Mouse (Mus musculus) c-Kit-positive CD71-negative TER-119-negative erythroid progenitor cells, embryonic 14.5 days (primary cell): ENCODE measurements around the gene Iqsec1.

Experiments used
- DNase-seq: peaks from one replicate; pipeline ENCODE4 v3.0.0-alpha.2; 2013; ENCODE audit warnings: low read depth

Iqsec1 gene

DNA sequence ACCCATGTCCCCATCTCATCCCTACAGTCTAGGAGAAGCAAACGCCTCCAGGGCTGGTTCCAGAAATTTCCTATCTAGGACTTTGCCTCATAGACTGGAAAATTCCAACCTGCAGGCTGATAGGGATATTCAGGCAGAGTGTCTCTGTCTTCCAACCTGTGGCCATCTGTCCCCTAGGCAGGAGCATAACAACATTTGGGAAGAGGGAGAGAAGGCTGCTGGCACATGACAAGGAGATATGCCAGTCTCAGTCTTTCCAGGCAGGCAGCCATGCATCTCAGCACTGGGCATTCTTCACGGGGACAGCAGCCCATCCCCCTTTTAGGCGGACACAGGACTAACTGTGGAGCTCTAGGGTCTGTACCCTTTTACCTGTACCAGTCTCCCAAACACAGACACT is 176.4 kb downstream of the Iqsec1 start:
- DNase-seq = no peak

- no peak for DNase-seq
Measured at GRCm38 (mm10) chr6:90810576-90810975, 177.9 kb downstream of the Iqsec1 start.

GRCm38 (mm10) chr6:90809960-90810362 is 178.5 kb downstream of the Iqsec1 start:
- no peak for DNase-seq

DNA sequence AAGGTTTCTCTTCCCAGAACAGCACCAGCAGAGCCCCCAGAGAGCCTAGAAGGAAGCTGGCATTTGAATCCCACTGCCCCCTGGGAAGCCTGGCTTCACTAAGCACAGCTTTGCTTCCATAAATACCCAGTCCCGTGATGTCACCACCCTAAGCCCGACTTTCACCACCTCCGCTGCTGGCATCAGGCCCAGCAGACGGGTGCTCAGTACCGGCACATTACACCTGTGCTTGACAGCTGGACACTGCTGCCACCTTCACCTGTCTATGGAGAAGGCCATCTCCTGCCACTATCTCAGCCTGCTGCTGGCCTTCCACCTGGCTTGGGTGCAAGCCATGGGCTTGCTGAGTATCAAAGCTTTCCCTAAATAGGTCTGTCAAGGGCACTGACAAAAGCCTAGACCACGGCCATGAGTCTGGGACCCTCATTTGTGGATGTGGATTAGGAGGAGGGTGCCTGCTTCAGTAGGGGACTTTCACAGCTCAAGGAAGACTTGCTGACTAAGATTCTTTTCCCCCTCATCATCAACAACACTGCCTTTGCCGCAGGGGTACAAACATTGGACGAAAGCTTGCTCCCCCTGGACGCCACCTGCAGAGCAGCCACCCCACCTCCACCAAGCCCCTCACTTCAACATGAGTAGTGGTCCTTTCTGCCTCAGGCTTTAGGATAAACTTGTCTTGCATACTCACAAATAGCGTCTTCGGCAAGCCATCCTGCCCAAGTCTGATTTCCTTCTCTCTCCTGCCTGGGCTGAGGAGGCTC is 179.2 kb downstream of the Iqsec1 start:
- DNase-seq = no peak

GRCm38 (mm10) chr6:90808544-90808943 is 179.9 kb downstream of the Iqsec1 start:
- no peak for DNase-seq

GRCm38 (mm10) chr6:90808134-90808533 is 180.4 kb downstream of the Iqsec1 start:
- DNase-seq = no peak

DNA sequence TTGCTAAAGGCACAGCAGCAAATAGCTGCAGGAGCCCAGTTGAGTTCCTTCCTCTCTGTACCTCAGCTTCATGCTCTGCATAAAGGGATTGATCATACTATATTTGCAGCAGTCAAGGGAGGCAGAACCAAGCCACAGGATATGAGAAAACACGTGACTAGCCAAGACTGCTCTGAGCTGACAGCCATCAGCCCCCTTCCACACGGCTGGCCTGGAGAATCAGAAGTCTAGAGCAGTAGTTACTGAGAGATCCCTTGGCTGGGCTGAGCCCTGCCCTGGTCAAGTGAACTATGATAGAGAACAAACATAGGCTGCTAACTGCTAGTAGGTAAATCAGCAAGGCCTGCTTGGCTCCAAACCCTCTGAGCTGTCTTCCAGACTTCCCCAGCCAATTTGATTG is 180.9 kb downstream of the Iqsec1 start:
- DNase-seq = no peak

DNA sequence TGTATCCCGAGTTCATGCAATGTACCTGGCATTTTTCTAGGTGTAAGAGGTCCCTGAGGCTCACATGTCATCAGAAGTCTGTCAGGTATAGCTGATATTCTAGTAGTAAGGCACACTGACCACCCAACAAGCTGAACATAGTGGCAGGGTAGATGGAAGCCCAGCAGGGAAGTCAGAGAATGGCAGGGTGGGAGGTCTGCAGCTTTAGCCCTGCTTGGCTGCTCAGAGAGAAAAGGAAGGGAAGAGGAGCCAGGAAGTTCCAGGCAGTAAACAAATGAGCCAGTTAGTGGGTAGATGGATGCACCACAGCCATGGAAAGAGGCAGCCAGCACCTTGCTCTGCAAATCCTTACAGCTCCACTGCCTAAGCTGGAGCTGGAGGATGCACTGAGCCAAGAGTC is 181.7 kb downstream of the Iqsec1 start:
- no peak for DNase-seq

- DNase-seq = no peak
Measured at GRCm38 (mm10) chr6:90805101-90805500, 183.4 kb downstream of the Iqsec1 start.

GRCm38 (mm10) chr6:90804646-90805045 is 183.8 kb downstream of the Iqsec1 start:
- no peak for DNase-seq

- DNase-seq = no peak
Measured at GRCm38 (mm10) chr6:90802604-90803003, 185.9 kb downstream of the Iqsec1 start.

DNA sequence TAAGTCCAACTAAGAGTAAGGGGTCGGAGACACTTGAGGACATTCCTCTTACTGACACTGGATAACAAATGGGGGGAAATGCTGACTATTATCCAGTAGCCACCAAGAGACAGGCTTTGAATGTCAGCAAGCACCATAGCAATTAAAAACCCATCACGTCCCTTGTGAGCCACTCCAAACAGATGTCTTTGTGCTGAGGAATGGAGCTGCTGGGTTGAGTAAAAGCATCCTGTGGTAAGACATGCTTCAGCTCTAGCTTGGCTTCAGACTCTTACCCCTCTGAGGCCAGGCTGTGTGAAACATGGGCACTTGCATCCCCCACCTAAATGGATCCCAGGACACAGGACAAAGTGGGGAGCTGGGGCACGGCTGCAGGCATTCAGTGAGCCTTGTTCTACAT is 186.4 kb downstream of the Iqsec1 start:
- DNase-seq = no peak

GRCm38 (mm10) chr6:90800825-90801224 is 187.7 kb downstream of the Iqsec1 start:
- DNase-seq = no peak

DNA sequence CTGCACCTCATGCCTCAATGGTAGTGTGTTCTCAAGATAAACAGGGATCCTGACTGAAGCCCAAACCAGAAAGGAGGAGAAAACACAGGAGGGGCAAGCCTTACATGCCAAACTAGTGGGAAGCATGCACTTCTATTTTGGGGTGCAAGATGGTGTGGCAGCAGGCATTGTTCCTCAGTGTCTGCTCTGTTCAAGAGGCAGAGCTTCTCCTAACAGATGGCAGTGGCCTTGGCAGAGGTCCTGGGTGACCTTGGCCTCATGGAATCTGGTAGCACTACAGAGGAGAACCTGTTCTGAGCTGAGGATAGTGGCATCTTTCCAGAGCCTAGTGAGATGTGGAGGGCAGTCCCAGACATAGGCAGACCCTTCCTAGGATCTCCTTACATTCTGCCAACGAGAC is 189.4 kb downstream of the Iqsec1 start:
- DNase-seq = no peak

GRCm38 (mm10) chr6:90798201-90798600 is 190.3 kb downstream of the Iqsec1 start:
- no peak for DNase-seq

DNA sequence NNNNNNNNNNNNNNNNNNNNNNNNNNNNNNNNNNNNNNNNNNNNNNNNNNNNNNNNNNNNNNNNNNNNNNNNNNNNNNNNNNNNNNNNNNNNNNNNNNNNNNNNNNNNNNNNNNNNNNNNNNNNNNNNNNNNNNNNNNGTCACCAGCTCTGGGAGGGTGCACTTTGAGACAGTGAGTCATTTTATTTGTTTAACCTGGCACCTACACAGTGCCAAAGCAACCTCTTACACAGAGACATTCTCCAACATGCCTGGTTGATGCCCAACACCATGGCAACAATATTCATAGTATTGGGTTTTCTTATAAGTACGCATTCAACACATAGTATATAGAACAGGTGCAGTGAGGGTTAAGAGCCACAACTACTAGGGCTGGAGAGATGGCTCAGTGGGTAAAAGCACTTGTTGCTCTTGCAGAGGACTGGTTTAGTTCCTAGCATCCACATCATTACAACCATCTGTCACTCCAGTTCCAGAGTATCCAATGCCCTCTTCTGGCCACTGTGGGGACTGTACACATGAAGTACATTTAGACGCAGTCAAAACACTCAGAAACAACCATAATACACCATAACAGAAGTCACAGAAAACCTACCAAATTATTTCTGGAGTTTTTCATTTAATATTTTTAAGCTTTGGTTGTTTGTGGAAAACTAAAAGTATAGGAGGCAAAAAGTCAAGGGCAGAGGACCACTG is 191.4 kb downstream of the Iqsec1 start:
- no peak for DNase-seq

DNA sequence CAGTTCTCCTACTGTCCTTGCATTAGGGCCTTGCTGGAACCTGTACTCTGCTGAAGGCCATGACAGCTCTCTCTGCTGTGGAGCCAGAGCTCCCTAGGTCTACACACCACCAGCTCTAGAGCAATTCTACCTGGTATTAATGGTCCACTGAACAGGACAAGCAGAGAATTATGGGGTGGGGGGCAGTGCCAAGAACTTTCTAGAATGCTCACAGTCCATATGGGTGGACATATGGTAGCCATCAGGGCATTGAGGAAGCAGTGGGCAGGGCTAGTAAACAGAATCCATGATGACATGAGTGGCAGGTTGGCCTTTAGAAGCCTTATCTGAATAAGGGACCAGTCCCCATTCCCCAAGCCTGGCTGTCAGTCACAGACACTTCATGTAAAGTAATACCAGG is 197.6 kb downstream of the Iqsec1 start:
- no peak for DNase-seq

- no peak for DNase-seq
Measured at GRCm38 (mm10) chr6:90789520-90789919, 199.0 kb downstream of the Iqsec1 start.

- DNase-seq = no peak
Measured at GRCm38 (mm10) chr6:90787587-90787986, 200.9 kb downstream of the Iqsec1 start.

DNA sequence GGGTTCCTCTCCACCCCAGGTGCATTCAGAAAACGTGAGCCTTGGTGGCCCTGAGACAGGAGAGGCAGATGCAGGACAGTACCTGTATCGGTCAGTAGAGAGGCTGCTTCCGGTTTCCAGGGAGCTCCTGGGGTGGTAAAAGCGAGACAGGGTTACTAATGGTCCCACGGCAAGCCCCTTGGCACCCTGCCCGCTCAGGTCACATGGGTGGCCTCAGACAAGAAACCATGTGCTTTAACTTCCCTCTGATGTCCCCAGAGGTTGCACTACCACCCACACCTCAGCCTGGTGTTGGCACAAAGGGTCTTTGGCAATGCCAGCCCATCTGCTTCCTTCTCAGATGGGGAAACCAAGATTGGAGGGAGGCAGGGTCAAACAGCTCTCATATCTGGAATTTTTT is 201.4 kb downstream of the Iqsec1 start:
- DNase-seq = no peak

DNA sequence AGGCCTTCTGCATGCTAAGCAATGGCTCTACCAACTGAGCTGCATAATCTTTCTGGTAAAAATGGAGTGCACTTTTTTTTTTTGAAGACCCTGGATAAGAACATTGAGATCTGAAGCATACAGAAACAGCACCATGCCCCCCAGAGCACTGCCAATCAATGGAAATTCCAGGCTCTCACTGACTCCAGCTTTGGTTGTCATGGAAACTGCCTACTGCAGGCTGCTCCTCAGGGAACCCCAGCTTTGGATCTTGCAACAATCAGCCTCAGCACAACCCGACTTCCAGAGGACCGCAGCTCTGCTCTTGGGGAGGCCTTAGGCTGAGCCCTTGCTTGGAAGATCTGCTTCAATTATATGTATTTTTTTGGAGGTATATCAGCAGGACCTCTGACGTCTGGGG is 201.9 kb downstream of the Iqsec1 start:
- no peak for DNase-seq

DNA sequence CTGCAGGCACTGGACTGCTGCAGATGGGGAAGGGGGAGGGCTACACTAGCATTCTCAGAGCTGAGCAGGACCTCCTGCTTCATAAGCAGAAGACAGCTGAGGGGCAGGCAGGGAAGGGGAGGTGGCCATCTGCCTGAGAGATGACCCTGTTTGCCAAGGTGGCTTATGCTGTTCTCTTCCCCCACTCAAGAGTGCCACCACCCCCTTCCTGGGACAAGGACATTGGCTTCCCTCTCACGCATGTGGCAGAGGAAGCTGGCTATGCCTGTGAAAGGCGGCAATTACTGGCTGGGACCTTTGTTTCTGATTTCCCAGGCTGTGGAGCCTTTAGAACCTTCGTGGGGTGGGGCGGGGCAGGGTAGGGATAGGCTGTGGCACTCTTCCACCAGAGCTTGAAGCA is 204.5 kb downstream of the Iqsec1 start:
- no peak for DNase-seq

DNA sequence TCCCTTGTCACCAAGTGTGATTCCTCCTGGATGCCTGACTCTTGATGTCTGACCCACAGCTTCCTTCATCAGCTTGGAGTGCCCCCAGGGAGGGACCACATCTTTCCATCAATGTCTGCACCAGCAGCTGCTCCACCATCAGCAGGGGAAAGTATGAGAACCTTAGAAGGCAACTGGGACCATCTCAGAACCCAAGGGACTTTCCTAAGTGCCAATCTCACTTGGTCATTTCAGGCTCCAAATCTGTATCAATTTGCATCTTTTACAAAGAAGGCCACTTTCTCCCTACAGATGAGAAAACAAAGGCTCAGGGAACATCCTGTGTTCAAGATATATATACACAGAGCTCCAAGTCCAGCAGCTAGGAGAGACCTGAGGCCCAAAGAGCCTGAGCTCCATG is 205.3 kb downstream of the Iqsec1 start:
- DNase-seq = no peak
